Mouse (Mus musculus) liver, adult 2 months (tissue): ENCODE data around the gene Gm49395. TPM values are rescaled to one million over a fixed set of nuclear protein-coding genes. Genes with fewer than 3 reads are reported as not detected.

Source experiments
- DNase-seq: peaks from one replicate; pipeline ENCODE4 v3.0.0-alpha.2; 2011; ENCODE audit warnings: low read depth, low spot score; ENCODE audit errors: extremely low read depth
- H3K27ac ChIP-seq: fragments of 200-500 bp; replicated peaks from 2 replicates; pipeline ENCODE4 v1.5.1; 2012; ENCODE audit warnings: low read depth, mild to moderate bottlenecking, control low read depth, inconsistent platforms, low read length; ENCODE audit not compliant: insufficient read depth
- H3K27me3 ChIP-seq: fragments of 200-500 bp; 2 replicates; pipeline ENCODE4 v1.6.1; 2012; ENCODE audit warnings: mild to moderate bottlenecking, moderate library complexity, low read length, inconsistent platforms; ENCODE audit not compliant: control insufficient read depth, insufficient read depth
- H3K36me3 ChIP-seq: fragments of 200-500 bp; 2 replicates; pipeline ENCODE4 v1.6.1; 2012; ENCODE audit warnings: low read length, inconsistent platforms; ENCODE audit not compliant: control insufficient read depth, insufficient read depth
- H3K4me1 ChIP-seq: fragments of 200-500 bp; 2 replicates; pipeline ENCODE4 v1.6.1; 2011; ENCODE audit warnings: low read length; ENCODE audit not compliant: control insufficient read depth, insufficient read depth
- H3K4me3 ChIP-seq: fragments of 200-500 bp; 2 replicates; pipeline ENCODE4 v1.5.1; 2011; ENCODE audit warnings: low read depth, mild to moderate bottlenecking, control low read depth, low read length, moderate library complexity; ENCODE audit not compliant: insufficient read depth
- H3K79me2 ChIP-seq: fragments of 200-500 bp; 2 replicates; pipeline ENCODE4 v1.6.1; 2012; ENCODE audit warnings: inconsistent platforms, mild to moderate bottlenecking, low read length, moderate library complexity; ENCODE audit not compliant: control insufficient read depth, insufficient read depth
- H3K9ac ChIP-seq: fragments of 200-500 bp; 2 replicates; pipeline ENCODE4 v1.6.1; 2012; ENCODE audit warnings: low read depth, mild to moderate bottlenecking, control low read depth, inconsistent platforms, low read length
- CTCF ChIP-seq: fragments of 200-500 bp; IDR thresholded peaks from 2 replicates; pipeline ENCODE4 v1.5.1; 2011; ENCODE audit warnings: low read depth, low read length, control low read depth
- POLR2A ChIP-seq: fragments of 200-500 bp; IDR thresholded peaks from 2 replicates; pipeline ENCODE4 v1.6.1; 2011; ENCODE audit warnings: low read length, control low read depth; ENCODE audit not compliant: insufficient read depth; ENCODE audit errors: extremely low read depth
- WGBS: fragments of 180-500 bp; shearing (Covaris S2); methylation state at CpG from one replicate; pipeline ENCODE4 v1.1.7; 2018; 5-methylcytosine and 5-hydroxymethylcytosine counted together
- polyA plus RNA-seq: library from polyadenylated mRNA; depleted of rRNA; stranded (reverse); fragments of >200 nt; gene quantifications from 2 replicates; pipeline ENCODE4 v1.2.3, GENCODE M21; 2012
- total RNA-seq: library from RNA; depleted of rRNA; stranded (reverse); fragments of >200 nt; gene quantifications from 2 replicates; pipeline ENCODE4 v1.2.3, GENCODE M21; 2014

The Gm49395 gene
- total and polyA plus RNA-seq, 2 experiments = 1.6 TPM

DNA sequence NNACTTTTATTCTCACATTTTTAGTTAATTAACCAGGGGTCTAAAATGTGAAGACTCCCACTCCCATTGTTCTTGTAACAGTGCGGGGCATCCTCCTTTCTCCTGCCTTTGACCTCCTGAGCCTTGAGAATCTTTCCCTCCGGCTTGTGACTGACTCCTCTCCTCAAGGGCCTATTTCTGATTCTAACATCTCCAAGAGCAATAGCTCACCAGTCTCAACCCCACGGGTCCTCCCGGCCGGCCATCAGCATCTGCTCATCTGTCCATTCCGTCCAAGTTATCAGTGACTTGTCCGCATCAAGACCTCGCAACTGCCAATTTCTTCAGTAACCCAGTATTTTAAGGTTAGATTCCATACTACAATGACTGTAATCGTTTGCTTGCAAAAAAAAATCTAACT, 84.2 kb downstream of the Gm49395 start:
- TF ChIP-seq CTCF (no peak), POLR2A (no peak)
- Histone ChIP-seq H3K36me3 (peaks cover 11% of the 10 kb centered on the region; the same call in 1 of the 2 replicates), H3K27ac (no peak overlapping the region), H3K9ac (no peak overlapping the region), H3K27me3 (no peaks in the 10 kb centered on the region), H3K4me1 (peaks cover 4% of the 10 kb centered on the region; the same call in 1 of the 2 replicates), H3K4me3 (no peak overlapping the region), H3K79me2 (no peaks in the 10 kb centered on the region)
- WGBS = 93% methylated on average over 9 of the region's 9 CpGs
- DNase-seq = no peak

DNA sequence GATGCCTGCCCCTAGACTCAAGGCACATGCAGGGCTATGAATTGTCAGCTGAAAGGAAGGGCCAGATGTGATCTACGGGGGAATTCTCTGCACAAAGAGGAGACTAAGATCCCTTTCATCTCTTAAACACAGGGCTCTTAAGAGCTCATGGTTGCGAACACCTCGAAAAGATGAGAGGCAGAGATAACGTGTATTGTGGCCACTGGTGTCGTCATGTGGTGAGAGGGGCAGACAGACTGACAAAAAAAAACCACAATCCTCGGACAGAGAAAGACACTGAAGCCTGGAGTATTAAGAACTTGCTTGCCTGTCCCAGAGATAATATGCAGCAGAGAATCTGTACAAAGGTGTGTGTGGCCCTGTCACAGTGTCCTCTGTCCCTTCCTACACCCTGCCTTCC, 90.2 kb downstream of the Gm49395 start:
- no peaks in the 10 kb centered on the region for H3K79me2 ChIP-seq
- H3K27me3 ChIP-seq = no peaks in the 10 kb centered on the region
- WGBS = 85% methylated on average over 6 of the region's 6 CpGs
- no peak for DNase-seq
- no peak overlapping the region for H3K9ac ChIP-seq
- no peak overlapping the region for H3K27ac ChIP-seq
- peaks cover 27% of the 10 kb centered on the region; the same call in 1 of the 2 replicates for H3K36me3 ChIP-seq
- TF ChIP-seq POLR2A (no peak), CTCF (no peak)
- no peak overlapping the region for H3K4me3 ChIP-seq
- H3K4me1 ChIP-seq = no peaks in the 10 kb centered on the region; the same call in 1 of the 2 replicates

DNA sequence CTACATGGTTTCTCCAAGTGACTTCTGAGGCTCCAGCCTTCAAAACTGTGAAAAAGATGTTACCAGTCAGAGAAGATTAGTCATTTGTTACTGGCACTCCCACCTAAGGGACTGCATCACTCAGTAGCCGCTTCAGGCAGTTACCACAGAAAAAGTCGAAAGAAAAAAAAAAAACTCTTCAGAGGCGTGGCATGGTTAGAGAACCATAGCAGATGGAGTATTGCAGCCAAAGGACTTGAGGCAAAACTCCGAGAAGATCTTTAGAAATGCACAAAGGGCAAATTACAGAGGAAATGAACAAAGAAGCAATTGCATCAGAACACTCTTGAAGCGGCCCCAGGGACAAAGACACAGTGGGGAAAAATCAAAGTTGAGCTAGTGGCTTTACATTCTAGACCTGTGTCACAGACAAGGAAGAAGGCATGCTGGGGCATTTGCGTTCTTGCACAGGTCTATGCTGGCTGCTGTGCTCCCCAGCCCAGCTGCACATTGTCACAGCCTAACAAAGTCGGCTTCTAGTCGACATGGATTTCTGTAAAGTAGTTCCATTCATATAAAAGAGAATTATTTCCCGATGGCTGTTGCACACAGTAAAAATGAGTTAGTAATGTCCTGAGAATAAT, 95.4 kb downstream of the Gm49395 start:
- TF ChIP-seq POLR2A = no peak
- no peak for TF ChIP-seq CTCF
- no peak for DNase-seq
- no peaks in the 10 kb centered on the region for H3K27me3 ChIP-seq
- H3K4me3 ChIP-seq = no peak overlapping the region
- WGBS = 79% methylated on average over 9 of the region's 9 CpGs
- no peak overlapping the region for H3K27ac ChIP-seq
- peaks cover 16% of the 10 kb centered on the region for H3K36me3 ChIP-seq
- no peaks in the 10 kb centered on the region; the same call in 1 of the 2 replicates for H3K4me1 ChIP-seq
- H3K79me2 ChIP-seq = no peaks in the 10 kb centered on the region
- H3K9ac ChIP-seq = no peak overlapping the region

DNA sequence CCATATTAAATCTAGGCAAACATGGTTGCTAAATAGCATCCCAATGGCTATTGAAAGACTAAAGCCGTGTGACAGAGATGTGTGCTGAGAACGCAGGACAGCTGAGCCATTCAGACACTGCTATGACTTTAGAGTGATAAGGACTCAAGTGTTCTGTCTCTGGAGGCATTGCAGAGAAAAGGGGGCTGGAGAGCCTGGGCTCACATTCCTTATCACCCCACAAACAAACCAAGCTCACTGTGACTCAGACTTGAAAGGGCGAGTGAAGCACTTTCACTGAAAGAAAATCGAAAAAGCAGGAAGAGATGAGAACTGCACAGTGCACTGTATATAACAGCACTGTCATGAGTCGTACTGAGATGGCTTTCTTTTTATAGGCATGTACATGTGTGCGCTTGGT, 96.4 kb downstream of the Gm49395 start:
- DNase-seq = no peak
- Histone ChIP-seq H3K9ac (no peak overlapping the region), H3K4me3 (no peak overlapping the region), H3K27me3 (no peaks in the 10 kb centered on the region), H3K27ac (no peak overlapping the region), H3K36me3 (peaks cover 21% of the 10 kb centered on the region), H3K4me1 (no peaks in the 10 kb centered on the region; the same call in 1 of the 2 replicates), H3K79me2 (no peaks in the 10 kb centered on the region)
- 64% methylated on average over 6 of the region's 6 CpGs for WGBS
- TF ChIP-seq POLR2A (no peak), CTCF (no peak)

DNA sequence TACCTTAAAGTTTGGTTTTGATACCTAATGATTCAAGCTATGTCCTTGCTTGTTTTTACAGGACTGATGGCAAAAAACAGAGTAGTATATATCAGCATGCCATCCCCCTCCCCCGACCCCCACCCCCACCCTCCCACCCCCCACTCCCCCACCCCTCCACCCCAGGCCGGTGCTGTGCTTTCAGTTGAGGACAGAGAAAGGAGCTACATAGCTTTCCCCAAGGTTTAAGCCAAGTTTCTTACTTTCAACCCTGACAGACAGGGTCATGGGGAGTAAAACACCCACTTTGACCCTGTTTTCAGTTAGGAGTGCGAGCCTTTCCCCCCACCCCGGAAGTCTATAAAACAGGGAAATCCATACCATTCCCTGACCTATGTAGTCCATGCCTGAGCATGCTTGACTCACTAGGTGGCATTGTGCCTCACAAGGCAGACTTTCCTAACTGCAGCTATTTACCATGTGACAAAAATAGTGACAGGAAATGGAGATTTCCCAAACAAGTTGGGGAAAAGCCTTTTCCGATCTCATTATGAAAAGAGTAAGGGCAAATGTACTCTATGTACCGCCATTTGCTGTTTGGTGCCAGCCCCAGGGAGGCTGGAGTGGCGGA, 98.2 kb downstream of the Gm49395 start:
- Histone ChIP-seq H3K4me3 (no peak overlapping the region), H3K9ac (no peak overlapping the region), H3K4me1 (no peaks in the 10 kb centered on the region; the same call in 1 of the 2 replicates), H3K27me3 (no peaks in the 10 kb centered on the region), H3K36me3 (peaks cover 19% of the 10 kb centered on the region), H3K79me2 (no peaks in the 10 kb centered on the region), H3K27ac (no peak overlapping the region)
- peak; percentile 28 for DNase-seq
- no peak for TF ChIP-seq POLR2A
- TF ChIP-seq CTCF = no peak
- 42% methylated on average over 7 of the region's 7 CpGs for WGBS

DNA sequence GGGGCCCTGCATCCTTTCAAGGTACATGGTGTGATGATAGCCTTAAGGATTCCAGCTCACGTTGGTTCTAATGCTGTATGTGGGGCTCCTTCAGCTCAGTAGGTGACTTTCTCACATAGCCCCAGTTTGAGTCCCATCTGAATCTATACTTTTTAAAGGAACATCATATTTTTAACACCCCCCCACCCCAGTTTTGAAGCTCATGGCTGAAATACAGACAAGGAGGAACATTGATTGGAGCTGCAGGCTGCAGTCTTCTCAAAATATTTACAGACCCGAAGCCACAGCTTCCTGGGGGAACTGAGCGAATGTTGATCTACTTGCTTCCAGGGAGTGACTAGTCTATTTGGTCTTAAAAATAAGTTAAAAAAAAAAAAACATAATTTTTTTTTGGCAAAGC, 98.9 kb downstream of the Gm49395 start:
- no peak overlapping the region for H3K9ac ChIP-seq
- TF ChIP-seq CTCF (no peak), POLR2A (no peak)
- no peak overlapping the region for H3K4me3 ChIP-seq
- no peaks in the 10 kb centered on the region for H3K79me2 ChIP-seq
- WGBS = 80% methylated on average over 3 of the region's 3 CpGs
- no peaks in the 10 kb centered on the region for H3K27me3 ChIP-seq
- H3K27ac ChIP-seq = no peak overlapping the region
- H3K4me1 ChIP-seq = no peaks in the 10 kb centered on the region; the same call in 1 of the 2 replicates
- H3K36me3 ChIP-seq = peaks cover 20% of the 10 kb centered on the region
- no peak for DNase-seq
